Mouse (Mus musculus) CH12F3 (cell line): ENCODE results near the gene Lfng.

ENCODE experiments used
- in situ Hi-C: fragments of 300-500 bp; cut with MboI; formaldehyde crosslinking; loops from 2 replicates; pipeline ENCODE4 v1.14.3; 2020; ENCODE audit warnings: low sequenced_read_pairs

Lfng gene

DNA sequence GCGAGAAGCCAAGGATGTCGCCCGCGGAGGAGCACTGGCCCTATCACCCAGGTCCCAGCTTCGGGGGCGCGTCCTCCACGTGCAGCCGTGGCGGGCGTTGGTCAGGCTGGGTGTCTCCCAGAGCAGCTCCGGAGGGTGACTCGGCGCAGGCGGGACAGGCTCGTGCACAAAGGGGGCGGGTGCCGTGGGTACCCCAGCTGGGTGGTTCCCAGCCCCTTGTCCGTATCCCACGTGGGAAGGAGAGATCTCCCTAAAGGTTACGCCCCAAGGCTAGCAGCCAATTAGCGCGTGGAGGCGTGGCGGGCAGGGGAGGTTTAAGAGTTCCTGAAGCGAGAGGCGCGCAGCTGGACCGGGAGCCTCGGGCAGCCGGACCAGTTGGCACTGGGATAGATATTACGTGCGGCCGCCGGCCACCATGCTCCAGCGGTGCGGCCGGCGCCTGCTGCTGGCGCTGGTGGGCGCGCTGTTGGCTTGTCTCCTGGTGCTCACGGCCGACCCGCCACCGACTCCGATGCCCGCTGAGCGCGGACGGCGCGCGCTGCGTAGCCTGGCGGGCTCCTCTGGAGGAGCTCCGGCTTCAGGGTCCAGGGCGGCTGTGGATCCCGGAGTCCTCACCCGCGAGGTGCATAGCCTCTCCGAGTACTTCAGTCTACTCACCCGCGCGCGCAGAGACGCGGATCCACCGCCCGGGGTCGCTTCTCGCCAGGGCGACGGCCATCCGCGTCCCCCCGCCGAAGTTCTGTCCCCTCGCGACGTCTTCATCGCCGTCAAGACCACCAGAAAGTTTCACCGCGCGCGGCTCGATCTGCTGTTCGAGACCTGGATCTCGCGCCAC is at the start of gene Lfng:
TSS of gene Lfng (plus strand) at position 320 of the 835 bp plus-strand sequence.
- in situ Hi-C loops, result no loop called here

GRCm38 (mm10) chr5:140562601-140563000 is 44.5 kb upstream of the Lfng start:
- in situ Hi-C loops, result no loop called here

- in situ Hi-C loops, result no loop called here
These were observed 42.2 kb upstream of the Lfng start, which contains the start of gene Grifin for GRCm38 (mm10) chr5:140564896-140565295. Gene Grifin (minus strand): TSS chr5:140565071.

DNA sequence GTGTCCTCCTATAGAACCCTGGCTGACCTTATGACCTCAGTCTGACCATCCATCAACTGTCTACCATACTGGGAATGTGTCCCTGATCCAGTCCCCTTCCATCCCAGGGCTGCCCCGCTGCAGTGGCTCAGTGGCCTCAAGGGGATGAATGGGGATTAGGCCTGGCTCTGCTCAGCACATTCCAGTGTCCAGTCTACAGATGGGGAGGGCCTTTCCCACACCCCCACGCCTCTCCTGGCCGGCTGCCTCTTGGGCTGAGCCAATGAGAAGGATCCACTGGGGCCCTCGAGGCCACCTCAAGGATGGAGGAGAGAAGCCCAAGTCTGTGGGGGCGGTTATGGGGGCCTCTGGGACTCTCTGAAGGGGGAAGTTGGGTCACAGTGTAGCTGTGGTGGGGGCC is 41.7 kb upstream of the Lfng start:
- in situ Hi-C loops, result no loop called here

DNA sequence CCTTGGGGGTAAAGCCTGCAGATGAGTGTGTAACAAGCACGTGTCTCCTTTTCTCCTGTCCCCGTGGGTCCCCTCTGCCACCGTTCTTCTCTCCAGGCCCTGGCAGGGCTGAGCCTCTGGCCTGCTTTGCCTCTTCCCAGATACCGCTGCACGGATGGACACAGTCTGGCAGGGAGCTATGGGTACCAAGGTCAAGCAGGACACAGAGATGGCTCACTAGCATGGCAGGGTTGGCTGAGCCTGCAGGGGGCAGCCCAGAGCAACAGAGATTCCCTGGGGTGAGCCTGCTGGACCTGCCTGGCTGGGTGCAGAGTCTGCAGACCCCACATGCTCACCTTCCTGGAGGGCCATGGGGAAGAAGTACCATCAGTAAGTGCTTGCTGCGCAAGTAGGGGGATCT is 41.3 kb upstream of the Lfng start:
- in situ Hi-C loops, result no loop called here

GRCm38 (mm10) chr5:140566271-140566670 is 40.8 kb upstream of the Lfng start:
- in situ Hi-C loops, result no loop called here

DNA sequence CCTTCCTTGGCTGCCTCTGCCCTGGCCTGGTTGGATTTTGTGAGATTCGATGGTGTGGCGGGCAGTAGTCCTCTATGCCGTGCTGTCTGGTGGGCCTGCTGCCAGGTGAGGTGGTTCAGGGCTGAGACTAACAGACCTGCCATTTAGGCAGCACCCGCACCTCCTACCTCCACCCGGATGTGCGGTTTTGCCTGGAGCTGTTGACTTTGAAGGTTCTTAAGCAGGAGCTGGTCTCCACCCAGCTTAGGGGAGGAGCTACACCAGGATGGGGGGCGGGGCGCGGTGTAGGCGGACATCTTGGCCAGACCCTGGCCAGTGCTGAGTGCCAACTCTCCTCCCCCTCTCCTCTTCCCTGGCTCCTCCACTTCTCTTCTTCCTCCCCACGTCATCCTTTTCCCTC is 39.8 kb upstream of the Lfng start:
- in situ Hi-C loops, result no loop called here

DNA sequence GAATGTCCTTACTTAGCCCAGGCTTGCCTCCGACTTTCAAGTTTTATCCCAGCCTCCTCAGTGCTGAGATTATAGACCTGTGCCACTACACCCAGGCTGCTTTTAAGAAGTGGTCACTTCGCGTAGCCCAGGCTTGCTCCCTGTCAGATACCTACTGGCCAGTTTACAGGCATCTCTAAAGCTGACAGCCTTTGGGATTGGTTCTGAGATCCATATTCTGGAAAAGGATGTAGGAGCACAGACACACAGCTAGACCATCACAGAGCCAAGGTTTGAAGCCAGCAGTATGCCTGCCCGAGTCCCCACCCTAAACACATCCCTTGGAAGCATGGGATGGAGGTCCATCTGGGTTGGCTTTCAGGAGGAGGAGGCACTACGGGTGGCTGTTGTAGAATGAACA is 39.4 kb upstream of the Lfng start:
- in situ Hi-C loops, result no loop called here

GRCm38 (mm10) chr5:140568321-140568970 is 38.7 kb upstream of the Lfng start:
- in situ Hi-C loops, result no loop called here

- in situ Hi-C loops, result no loop called here
These were observed 38.0 kb upstream of the Lfng start for GRCm38 (mm10) chr5:140569032-140569595.

GRCm38 (mm10) chr5:140570223-140570870 is 36.8 kb upstream of the Lfng start:
- in situ Hi-C loops, result no loop called here

GRCm38 (mm10) chr5:140571201-140571600 is 35.9 kb upstream of the Lfng start:
- in situ Hi-C loops, result no loop called here

DNA sequence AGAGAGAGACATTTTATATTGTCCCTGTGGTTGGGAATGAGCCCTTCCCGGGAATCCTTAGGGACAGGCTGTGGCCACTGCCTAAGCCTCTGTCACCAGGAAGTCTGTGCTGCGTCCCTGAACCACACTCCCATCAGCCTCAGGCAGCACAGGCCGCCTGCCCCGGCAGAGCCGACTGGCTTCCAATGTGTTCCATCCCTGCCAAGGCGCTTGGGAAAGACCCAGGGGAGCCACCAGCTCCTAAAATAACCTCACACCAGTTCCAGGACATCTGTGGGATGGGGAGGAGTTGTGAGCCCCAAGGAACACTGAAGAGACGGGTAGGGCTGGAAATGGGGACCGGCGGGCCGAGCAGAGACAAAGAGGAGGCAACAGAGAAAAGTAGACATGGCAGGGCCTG is 35.4 kb upstream of the Lfng start:
- in situ Hi-C loops, result no loop called here

- in situ Hi-C loops, result no loop called here
These were observed 34.5 kb upstream of the Lfng start for GRCm38 (mm10) chr5:140572611-140573010.

DNA sequence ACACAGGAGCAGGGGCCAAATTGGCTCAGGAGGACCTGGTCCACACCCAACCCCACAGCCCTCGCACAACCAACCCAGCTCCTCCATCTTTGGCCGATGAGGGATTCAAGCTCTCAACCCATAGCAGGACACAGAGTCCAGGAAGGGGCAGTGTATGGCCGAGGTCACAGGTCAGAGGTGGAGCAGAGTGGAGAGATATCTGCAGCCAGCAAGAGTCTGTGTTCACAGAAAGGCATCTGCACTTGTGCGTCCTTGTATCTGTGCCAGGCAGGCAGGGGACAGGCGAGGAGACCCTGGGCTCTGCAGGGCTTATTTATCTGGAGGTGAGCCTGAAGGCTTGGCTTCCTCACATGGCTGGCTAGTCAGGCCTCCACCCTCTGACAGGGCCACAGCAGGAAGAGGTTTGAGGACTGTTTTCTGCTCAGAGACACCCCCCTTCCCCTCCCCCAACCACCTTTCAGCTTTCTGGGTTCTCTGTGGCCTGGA is 31.7 kb upstream of the Lfng start:
- in situ Hi-C loops, result no loop called here

DNA sequence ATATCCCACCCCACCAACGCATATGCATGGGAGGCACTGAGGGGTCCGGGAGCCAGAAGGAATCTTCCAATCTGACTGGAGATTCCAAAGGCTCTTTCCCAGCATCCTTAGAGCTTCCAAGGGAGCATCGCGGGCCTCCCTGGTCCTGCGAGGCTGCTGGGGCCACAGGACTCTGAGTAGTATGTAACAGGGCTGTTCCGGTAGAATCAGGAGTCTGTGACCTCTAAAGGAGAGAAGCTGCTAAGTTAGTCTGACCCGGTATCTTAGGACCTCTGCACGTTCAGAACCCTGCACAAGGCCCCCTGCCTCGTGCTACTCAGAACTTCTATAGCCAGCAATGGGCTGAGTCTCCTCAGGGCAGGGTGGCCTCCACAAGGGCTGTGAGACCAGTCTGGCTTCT is 27.9 kb upstream of the Lfng start:
- in situ Hi-C loops, result no loop called here

- in situ Hi-C loops, result no loop called here
These were observed 27.3 kb upstream of the Lfng start for GRCm38 (mm10) chr5:140579771-140580170.

DNA sequence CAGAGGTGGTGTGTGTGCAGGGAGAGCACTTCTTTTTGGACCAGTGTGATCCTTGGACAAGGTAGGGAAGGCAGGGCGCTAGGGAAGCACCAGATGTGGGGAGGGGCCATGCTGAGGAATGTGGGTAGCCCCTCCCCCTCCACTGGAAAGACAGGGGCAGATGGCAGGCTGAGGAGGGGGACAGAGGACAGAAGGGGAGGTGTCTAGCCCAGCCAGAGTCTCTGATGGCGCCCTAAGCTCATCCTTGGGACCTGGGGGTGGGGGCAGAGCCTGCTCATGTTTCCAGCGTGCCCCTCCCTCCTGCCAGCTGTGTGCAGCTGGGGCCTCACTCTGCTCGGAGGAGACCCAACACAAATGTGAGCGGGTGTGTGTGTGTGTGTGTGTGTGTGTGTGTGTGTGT is 25.6 kb upstream of the Lfng start:
- in situ Hi-C loops, result no loop called here

DNA sequence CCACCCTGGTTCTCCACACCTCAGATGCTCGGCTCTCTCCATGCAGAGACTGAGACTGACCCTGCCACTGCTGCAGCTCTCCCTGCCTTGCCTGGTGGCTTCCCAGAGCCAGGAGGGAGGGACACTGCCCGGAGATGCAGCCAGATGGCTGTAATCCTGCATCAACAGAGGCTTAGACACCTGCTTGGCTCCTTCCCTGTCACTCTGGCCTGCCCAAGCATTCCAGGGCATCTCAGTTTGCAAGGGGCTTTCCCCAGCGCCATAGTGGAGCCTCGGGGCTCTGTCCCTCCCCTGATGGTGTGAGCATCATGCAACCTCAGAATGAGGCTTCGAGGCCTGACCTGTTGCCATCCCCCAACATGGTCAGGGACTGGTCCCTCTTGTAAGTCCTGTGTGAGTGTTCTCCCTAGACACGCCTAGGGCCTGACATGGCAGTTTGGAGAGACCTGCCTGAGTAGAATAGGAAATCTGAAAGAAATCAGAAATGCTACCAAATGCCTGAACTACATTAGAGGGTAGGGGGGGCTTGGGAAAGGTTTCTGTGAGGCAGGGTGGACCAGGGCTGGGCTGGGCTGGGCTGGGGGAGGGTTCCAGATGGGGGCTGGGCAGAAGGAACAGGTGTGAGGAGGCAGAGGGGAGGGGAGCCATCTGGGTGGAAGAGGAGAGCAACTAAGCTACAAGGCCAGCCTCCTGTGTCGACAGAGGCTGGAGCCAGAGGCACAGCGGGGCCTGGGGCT is 24.0 kb upstream of the Lfng start:
- in situ Hi-C loops, result no loop called here

DNA sequence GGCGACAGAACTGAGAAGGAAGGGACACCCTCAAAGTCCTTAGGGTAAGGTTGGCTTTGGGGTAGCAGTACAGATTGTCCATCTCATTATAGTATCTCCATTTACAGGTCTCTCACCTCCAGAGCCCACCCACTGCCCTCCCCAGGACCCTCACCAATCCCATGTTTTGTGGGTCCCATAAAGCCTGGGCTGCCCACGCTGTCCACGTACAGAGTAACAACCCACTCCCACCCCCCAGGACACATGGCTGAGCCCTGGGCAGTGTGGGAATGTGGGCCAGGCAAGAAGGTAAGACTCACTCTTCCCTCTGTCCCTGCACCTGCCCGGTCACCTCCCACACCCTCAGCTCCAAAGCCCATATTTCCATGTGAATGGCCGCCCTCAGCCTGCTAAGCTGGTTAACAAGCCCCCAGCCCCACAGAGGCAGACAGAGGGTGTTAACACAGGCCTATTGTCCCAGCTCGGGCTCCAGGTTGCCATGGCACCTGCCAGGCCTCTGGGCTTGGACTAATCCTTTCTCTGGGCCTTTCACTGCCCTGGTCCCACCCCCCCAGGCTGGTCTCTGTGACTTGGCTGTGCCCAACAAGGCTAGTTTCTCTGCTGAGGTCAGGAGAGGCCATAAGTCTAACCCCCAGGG is 23.3 kb upstream of the Lfng start:
- in situ Hi-C loops, result no loop called here
